Mouse (Mus musculus) kidney, embryonic 14.5 days (tissue): ENCODE results near the gene Sbds. TPM values are rescaled to one million over a fixed set of nuclear protein-coding genes. Genes with fewer than 3 reads are reported as not detected.
A peak's percentile ranks its signal among the peaks of the same experiment; 100 is the strongest.

Experiments used
- ATAC-seq: fragments of 200-750 bp; cut with Nextera tagmentation; 2 replicates; pipeline ENCODE4 v1.8.0; 2017; ENCODE audit warnings: moderate number of reproducible peaks, mild to moderate bottlenecking, moderate TSS enrichment, moderate library complexity; ENCODE audit not compliant: low FRiP score, low TSS enrichment
- H3K27ac ChIP-seq: fragments of 300-500 bp; sonication (generic); 2 replicates; pipeline ENCODE4 v1.5.1; 2014; ENCODE audit warnings: low read depth, mild to moderate bottlenecking, low read length, moderate library complexity, mixed read lengths
- H3K27me3 ChIP-seq: fragments of 300-500 bp; sonication (generic); 2 replicates; pipeline ENCODE4 v1.6.1; 2014; ENCODE audit warnings: mild to moderate bottlenecking, low read length; ENCODE audit not compliant: control insufficient read depth, insufficient read depth
- H3K36me3 ChIP-seq: fragments of 300-500 bp; sonication (generic); 2 replicates; pipeline ENCODE4 v1.6.1; 2014; ENCODE audit warnings: low read length, mixed read lengths; ENCODE audit not compliant: control insufficient read depth, insufficient read depth
- H3K4me1 ChIP-seq: fragments of 300-500 bp; sonication (generic); 2 replicates; pipeline ENCODE4 v1.6.1; 2014; ENCODE audit warnings: low read length, mixed read lengths; ENCODE audit not compliant: control insufficient read depth, insufficient read depth
- H3K4me2 ChIP-seq: fragments of 300-500 bp; sonication (generic); replicated peaks from 2 replicates; pipeline ENCODE4 v1.6.1; 2014; ENCODE audit warnings: low read depth, mild to moderate bottlenecking, low read length
- H3K4me3 ChIP-seq: fragments of 300-500 bp; sonication (generic); 2 replicates; pipeline ENCODE4 v1.5.1; 2014; ENCODE audit warnings: mild to moderate bottlenecking, low read length
- H3K9ac ChIP-seq: fragments of 300-500 bp; sonication (generic); 2 replicates; pipeline ENCODE4 v1.6.1; 2014; ENCODE audit warnings: low read depth, mild to moderate bottlenecking, low read length, moderate library complexity
- H3K9me3 ChIP-seq: fragments of 300-500 bp; sonication (generic); 2 replicates; pipeline ENCODE4 v1.6.1; 2016; ENCODE audit warnings: low read length; ENCODE audit not compliant: control insufficient read depth
- WGBS: fragments of 180-500 bp; shearing (Covaris S2); extraction: QIAGEN DNeasy Blood & Tissue Kit; methylation state at CpG from one replicate; pipeline ENCODE4 v1.1.7; 2014; 5-methylcytosine and 5-hydroxymethylcytosine counted together
- polyA plus RNA-seq: library from polyadenylated mRNA; unstranded; fragments of >200 nt; fragmentation: Nextera tagmentation; extraction: Ambion mirVana; gene quantifications from 2 replicates; pipeline ENCODE4 v1.2.1, GENCODE M21; 2014

Sbds gene
- polyA plus RNA-seq, 1 experiment from 2014 or later: 55.4 TPM

DNA sequence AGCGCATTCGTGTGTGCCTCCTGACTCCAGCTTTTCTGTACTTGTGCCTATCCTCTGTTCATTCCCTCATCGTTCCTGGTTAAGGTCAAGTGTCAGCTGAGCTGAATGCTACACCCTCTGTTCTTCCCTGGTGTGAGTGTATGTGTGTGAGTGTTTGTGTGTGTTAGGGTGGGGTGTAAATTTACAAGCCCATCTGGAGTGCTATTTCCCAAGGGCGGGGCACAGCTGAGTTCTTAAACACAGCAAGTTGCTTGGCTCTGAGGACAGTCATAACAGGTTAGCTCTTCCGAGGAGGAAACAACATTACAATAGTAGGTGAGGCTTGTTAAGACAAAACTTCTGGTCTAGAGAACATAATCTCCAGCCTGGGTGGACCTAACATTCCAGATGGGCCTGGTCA is 37.0 kb downstream of the Sbds start:
- Histone ChIP-seq H3K4me3 (no peak overlapping the region), H3K27ac (no peak overlapping the region), H3K36me3 (peaks cover 9% of the 10 kb centered on the region; the same call in 1 of the 2 replicates), H3K27me3 (no peaks in the 10 kb centered on the region), H3K9ac (no peak overlapping the region), H3K9me3 (no peaks in the 10 kb centered on the region; the same call in 1 of the 2 replicates), H3K4me1 (peaks cover 10% of the 10 kb centered on the region), H3K4me2 (no peak overlapping the region)
- 90% methylated on average over 5 of the region's 5 CpGs for WGBS
- no peak for ATAC-seq

GRCm38 (mm10) chr5:130217406-130217805 is 37.9 kb downstream of the Sbds start:
- peaks cover 18% of the 10 kb centered on the region for H3K36me3 ChIP-seq
- H3K4me2 ChIP-seq: no peak overlapping the region
- WGBS: 90% methylated on average over 4 of the region's 4 CpGs
- 0 out of 2 replicates have a peak, but pooled peaks cover 7% of the 10 kb centered on the region for H3K4me1 ChIP-seq
- no peak for ATAC-seq
- H3K9me3 ChIP-seq: no peaks in the 10 kb centered on the region; the same call in 1 of the 2 replicates
- no peak overlapping the region for H3K4me3 ChIP-seq
- no peak overlapping the region for H3K27ac ChIP-seq
- no peak overlapping the region for H3K9ac ChIP-seq
- H3K27me3 ChIP-seq: no peaks in the 10 kb centered on the region

GRCm38 (mm10) chr5:130216781-130217180 is 38.5 kb downstream of the Sbds start, which contains the start of gene Tmem248:
Tmem248 (plus strand) TSS chr5:130217081.
- Histone ChIP-seq H3K27ac (no peak within 1 kb of the TSS), H3K27me3 (no peaks in the 10 kb centered on the region), H3K4me2 (no peak within 1 kb of the TSS), H3K36me3 (peaks cover 22% of the 10 kb centered on the region), H3K4me3 (no peak within 1 kb of the TSS), H3K9ac (no peak within 1 kb of the TSS), H3K4me1 (0 out of 2 replicates have a peak, but pooled peaks cover 7% of the 10 kb centered on the region), H3K9me3 (no peaks in the 10 kb centered on the region; the same call in 1 of the 2 replicates)
- WGBS: 84% methylated on average over 7 of the region's 7 CpGs
- ATAC-seq: no peak

GRCm38 (mm10) chr5:130212956-130213355 is 42.4 kb downstream of the Sbds start:
- Histone ChIP-seq H3K9ac (no peak overlapping the region), H3K4me1 (no peaks in the 10 kb centered on the region), H3K4me2 (no peak overlapping the region), H3K9me3 (no peaks in the 10 kb centered on the region; the same call in 1 of the 2 replicates), H3K4me3 (no peak overlapping the region), H3K27me3 (no peaks in the 10 kb centered on the region), H3K27ac (no peak overlapping the region), H3K36me3 (peaks cover 53% of the 10 kb centered on the region)
- WGBS: 90% methylated on average over 11 of the region's 11 CpGs
- ATAC-seq: no peak

DNA sequence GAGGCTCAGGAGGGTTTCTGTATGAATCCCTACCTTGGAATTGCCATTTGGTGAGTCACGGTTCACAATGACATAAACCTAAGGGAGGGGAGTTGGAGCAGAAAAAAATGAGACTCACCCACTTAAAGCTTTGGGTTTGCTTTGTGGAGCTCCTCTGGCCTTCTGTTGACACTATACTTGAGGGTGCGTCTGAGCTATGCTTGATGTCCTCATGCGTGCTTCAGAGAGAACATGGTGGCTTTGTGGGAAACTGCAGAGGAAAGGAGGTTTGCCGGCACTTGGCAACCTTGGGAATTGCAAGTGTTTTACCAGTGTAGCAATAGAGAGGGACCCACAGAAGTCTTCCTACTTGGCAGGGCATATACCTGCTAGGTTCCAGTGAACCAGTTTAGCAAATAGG is 48.0 kb downstream of the Sbds start:
- Histone ChIP-seq H3K36me3 (peaks cover 39% of the 10 kb centered on the region), H3K9me3 (no peaks in the 10 kb centered on the region), H3K27me3 (no peaks in the 10 kb centered on the region), H3K4me2 (no peak overlapping the region), H3K4me3 (no peak overlapping the region), H3K9ac (no peak overlapping the region), H3K27ac (no peak overlapping the region), H3K4me1 (no peaks in the 10 kb centered on the region)
- 90% methylated on average over 4 of the region's 4 CpGs for WGBS
- no peak for ATAC-seq

GRCm38 (mm10) chr5:130205441-130206023 is 49.8 kb downstream of the Sbds start:
- H3K4me3 ChIP-seq: no peak overlapping the region
- H3K4me1 ChIP-seq: no peaks in the 10 kb centered on the region
- H3K4me2 ChIP-seq: no peak overlapping the region
- WGBS: 96% methylated on average over 3 of the region's 3 CpGs
- no peak for ATAC-seq
- H3K27me3 ChIP-seq: no peaks in the 10 kb centered on the region
- H3K9me3 ChIP-seq: no peaks in the 10 kb centered on the region
- H3K36me3 ChIP-seq: peaks cover 35% of the 10 kb centered on the region
- no peak overlapping the region for H3K9ac ChIP-seq
- H3K27ac ChIP-seq: no peak overlapping the region

- H3K27me3 ChIP-seq: no peaks in the 10 kb centered on the region
- 73% methylated on average over 6 of the region's 6 CpGs for WGBS
- no peak overlapping the region for H3K4me2 ChIP-seq
- no peaks in the 10 kb centered on the region for H3K4me1 ChIP-seq
- H3K9me3 ChIP-seq: no peaks in the 10 kb centered on the region
- H3K9ac ChIP-seq: no peak overlapping the region
- H3K36me3 ChIP-seq: peaks cover 31% of the 10 kb centered on the region
- no peak for ATAC-seq
- H3K4me3 ChIP-seq: no peak overlapping the region
- H3K27ac ChIP-seq: no peak overlapping the region
These were observed 50.8 kb downstream of the Sbds start for GRCm38 (mm10) chr5:130204560-130204959.

DNA sequence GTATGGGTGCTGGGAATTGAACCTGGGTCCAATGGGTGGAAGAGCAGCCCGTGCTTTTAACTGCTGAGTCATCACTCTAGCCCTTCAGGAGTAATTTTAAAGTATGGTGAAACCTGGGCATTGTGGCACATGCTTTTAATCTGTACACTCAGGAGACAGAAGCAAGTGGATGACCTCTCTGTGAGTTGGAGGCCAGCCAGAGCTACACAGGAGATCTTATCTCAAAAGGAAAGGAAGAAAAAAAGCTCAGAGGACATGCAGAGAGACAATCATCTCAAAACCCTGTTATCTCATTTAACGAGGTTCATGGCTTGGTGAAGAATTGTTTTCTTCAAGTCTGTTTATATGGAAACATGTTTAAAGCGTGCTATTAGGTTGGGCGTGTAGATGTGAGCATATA is 51.4 kb downstream of the Sbds start:
- no peak for ATAC-seq
- Histone ChIP-seq H3K4me3 (no peak overlapping the region), H3K27ac (no peak overlapping the region), H3K27me3 (no peaks in the 10 kb centered on the region), H3K9ac (no peak overlapping the region), H3K36me3 (peaks cover 28% of the 10 kb centered on the region), H3K9me3 (no peaks in the 10 kb centered on the region), H3K4me2 (no peak overlapping the region), H3K4me1 (no peaks in the 10 kb centered on the region)
- 89% methylated on average over 4 of the region's 4 CpGs for WGBS

DNA sequence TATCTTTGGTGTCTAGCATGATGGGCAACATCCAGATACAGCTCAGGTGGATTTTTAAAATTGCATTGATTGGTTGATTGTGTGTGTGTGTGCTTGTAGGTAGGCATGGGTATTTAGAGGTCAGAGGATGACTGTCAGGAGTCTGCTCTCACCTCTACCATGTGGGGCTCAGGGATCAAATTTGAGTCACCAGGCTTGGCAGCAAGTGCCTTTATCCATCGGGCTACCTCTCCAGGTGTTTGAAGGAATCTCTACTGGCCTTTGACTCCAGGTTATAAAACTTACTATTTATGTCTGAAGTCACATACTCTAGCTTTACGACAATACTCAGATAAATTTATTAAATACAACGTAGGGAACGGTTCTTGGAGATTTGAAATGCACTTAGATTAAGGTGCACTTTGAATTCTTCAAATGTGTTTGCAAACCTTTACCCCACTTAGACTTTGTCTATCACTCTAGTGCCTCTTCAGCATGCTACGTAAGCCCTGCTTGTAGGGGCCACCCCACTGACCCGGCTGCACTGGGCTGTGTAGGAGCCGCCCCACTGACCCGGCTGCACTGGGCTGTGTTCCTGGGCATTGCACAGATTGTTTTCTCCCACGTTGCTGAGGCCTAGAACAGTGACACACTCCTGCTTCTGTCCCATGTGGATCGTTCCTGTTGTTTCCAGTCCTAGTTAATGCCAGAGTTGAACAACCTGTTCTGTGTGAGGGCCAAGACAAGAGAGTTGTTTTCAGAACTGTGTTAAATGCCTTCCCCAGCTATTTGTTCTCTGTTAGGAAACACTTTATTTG is 54.9 kb downstream of the Sbds start:
- no peak overlapping the region for H3K4me2 ChIP-seq
- WGBS: 47% methylated on average over 10 of the region's 10 CpGs
- H3K27ac ChIP-seq: no peak overlapping the region
- no peak overlapping the region for H3K4me3 ChIP-seq
- H3K4me1 ChIP-seq: no peaks in the 10 kb centered on the region
- peaks cover 37% of the 10 kb centered on the region for H3K36me3 ChIP-seq
- peak; percentile 57; the same call in 1 of the 2 replicates for ATAC-seq
- H3K27me3 ChIP-seq: no peaks in the 10 kb centered on the region
- no peak overlapping the region for H3K9ac ChIP-seq
- H3K9me3 ChIP-seq: no peaks in the 10 kb centered on the region
